Mouse (Mus musculus) cortical plate, adult 2 months (tissue): ENCODE measurements around the gene Thop1. TPM values are rescaled to one million over a fixed set of nuclear protein-coding genes. Genes with fewer than 3 reads are reported as not detected.
A peak's percentile ranks its signal among the peaks of the same experiment; 100 is the strongest.

Source experiments
- H3K27ac ChIP-seq: fragments of 200-500 bp; 2 replicates; pipeline ENCODE4 v1.5.1; 2012; ENCODE audit warnings: low read length, control low read depth, inconsistent platforms; ENCODE audit not compliant: insufficient read depth
- H3K4me1 ChIP-seq: fragments of 200-500 bp; 2 replicates; pipeline ENCODE4 v1.6.1; 2011; ENCODE audit warnings: low read length; ENCODE audit not compliant: control insufficient read depth, insufficient read depth
- H3K4me3 ChIP-seq: fragments of 200-500 bp; 2 replicates; pipeline ENCODE4 v1.5.1; 2011; ENCODE audit warnings: mild to moderate bottlenecking, low read length, control low read depth; ENCODE audit not compliant: insufficient read depth
- CTCF ChIP-seq: fragments of 200-500 bp; IDR thresholded peaks from 2 replicates; pipeline ENCODE4 v1.5.1; 2011; ENCODE audit warnings: mild to moderate bottlenecking, control low read depth, low read length; ENCODE audit not compliant: insufficient read depth; ENCODE audit errors: extremely low read depth
- POLR2A ChIP-seq: fragments of 200-500 bp; IDR thresholded peaks from 2 replicates; pipeline ENCODE4 v1.6.1; 2011; ENCODE audit warnings: mild to moderate bottlenecking, low read length, control low read depth; ENCODE audit not compliant: insufficient read depth; ENCODE audit errors: extremely low read depth
- polyA plus RNA-seq: library from polyadenylated mRNA; depleted of rRNA; stranded (reverse); fragments of >200 nt; gene quantifications from 2 replicates; pipeline ENCODE4 v1.2.3, GENCODE M21; 2012; rRNA removed

The Thop1 gene
- polyA plus RNA-seq, 1 experiment: 68.5 TPM

DNA sequence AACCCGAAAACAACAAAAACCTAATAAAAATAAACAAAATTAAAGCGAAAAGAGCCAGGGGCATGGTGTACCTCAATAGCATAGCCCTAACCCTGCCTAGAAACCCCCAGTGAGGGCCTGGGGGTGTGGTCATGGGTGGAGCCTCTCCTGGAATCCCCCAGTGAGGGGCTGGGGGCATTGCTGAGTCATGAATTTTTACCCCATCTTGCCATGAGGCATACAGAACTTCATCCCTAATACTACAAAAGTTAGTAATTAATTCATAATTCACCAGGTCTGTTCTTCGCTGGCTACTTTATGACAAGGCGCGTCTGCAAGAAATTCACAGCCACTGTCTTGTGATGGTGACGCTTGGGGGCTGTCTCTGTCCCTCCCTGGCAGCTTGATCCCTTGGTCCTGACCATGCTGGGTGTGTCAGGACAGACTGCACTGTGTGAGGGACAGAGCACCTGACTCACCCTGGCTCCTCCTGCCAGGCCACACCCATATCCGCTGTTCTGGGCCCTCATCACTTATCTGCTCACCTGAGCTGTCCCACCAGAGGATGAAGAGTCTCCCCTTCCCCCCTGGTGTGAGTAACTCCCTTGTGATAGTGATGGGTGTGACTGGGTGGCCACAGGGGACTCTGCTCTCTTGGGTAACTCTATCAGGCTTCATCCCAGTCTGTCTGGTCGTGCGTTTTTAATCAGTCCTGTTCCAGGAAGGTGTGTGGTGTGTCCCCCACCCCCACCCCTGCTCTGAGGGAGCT lies 25.3 kb downstream of the Thop1 start:
- no peaks in the 10 kb centered on the region for H3K4me1 ChIP-seq
- H3K4me3 ChIP-seq: no peak overlapping the region
- H3K27ac ChIP-seq: no peak overlapping the region
- TF ChIP-seq CTCF (no peak), POLR2A (no peak)

DNA sequence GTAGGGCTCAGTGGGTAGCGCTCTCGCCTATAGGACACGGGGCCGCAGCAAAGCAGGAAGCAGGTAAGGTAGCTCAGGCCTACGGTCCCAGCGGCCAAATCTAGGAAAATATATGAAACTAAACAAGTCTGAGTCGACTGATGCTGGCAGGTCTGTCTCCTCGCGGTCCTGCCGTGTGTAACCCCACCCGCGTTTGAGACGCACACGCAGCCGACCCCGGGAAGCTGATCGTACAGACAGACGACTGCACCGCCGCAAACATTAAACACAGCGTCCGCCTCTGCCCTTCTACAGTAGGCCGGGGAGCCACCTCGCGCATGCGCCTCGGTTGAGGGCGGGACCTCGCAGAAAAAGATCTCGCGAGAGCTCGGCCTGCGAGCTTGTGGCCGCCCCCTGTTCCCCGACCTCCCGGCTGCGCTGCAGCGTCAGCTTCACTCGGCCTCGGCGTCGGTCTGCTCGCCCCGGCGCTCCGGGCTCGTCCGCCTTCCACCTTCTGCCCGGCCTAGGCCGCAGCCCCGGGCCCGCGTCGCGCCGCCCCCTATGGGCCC lies 35.8 kb downstream of the Thop1 start, which contains the start of gene Map2k2:
Gene Map2k2, plus strand, starts transcription at position 351 of the 548 bp plus-strand sequence.
- peak within 1 kb of the TSS; percentile 74 for H3K4me3 ChIP-seq
- TF ChIP-seq CTCF: no peak
- TF ChIP-seq POLR2A: peak; percentile 99
- peaks cover 15% of the 10 kb centered on the region for H3K4me1 ChIP-seq
- H3K27ac ChIP-seq: peak within 1 kb of the TSS; percentile 98

DNA sequence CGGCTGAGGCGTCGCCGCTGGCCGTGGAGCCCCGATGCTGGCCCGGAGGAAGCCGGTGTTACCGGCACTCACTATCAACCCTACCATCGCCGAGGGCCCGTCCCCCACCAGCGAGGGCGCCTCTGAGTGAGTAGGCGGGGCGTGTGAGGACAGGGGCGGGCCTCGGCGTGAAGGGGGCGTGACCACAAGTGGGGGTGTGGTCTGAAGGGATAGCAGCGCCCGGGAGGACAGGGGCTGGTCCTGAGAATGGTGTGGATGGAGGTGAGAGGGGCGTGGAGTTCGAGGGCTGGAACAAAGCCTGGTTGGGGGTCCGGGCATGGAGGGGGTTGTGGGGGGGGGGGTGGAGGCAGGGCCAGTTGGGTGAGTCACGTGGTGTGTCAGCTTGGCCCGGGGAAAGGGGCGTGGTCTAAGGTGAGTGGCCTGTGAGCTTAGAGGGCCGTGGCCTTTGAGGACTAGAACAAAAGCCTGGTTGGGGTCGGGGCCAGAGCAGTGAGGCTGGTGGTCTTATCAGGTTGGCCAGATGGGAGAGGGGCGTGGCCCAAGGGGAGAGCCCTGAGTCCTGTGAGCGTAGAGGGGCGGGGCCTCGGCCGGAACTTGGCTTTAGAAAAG lies 36.4 kb downstream of the Thop1 start:
- H3K4me1 ChIP-seq: peaks cover 15% of the 10 kb centered on the region
- H3K27ac ChIP-seq: peak overlapping the region; percentile 98
- TF ChIP-seq POLR2A: no peak
- no peak for TF ChIP-seq CTCF
- peak overlapping the region; percentile 74 for H3K4me3 ChIP-seq

DNA sequence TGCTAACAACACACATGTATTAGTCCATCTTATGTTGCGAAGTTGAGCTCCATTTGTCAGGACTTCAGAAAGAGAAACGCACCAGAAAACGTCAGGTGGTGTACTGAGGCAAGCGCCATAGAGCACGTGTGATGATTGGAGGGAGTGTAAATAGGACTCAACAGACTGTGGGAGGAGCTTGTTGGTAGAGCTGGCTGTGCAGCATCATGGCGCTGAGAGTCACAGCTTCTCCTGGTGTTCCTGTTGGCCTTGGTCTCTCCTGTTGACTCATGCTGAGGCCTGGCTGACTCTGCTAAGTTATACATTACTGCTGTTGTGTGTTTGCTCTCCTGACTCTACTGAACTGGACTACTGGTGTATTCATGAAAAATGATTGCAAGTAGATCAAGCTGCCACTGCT lies 43.1 kb downstream of the Thop1 start:
- Histone ChIP-seq H3K4me3 (no peak overlapping the region), H3K27ac (no peak overlapping the region), H3K4me1 (peaks cover 7% of the 10 kb centered on the region)
- TF ChIP-seq CTCF (no peak), POLR2A (no peak)

DNA sequence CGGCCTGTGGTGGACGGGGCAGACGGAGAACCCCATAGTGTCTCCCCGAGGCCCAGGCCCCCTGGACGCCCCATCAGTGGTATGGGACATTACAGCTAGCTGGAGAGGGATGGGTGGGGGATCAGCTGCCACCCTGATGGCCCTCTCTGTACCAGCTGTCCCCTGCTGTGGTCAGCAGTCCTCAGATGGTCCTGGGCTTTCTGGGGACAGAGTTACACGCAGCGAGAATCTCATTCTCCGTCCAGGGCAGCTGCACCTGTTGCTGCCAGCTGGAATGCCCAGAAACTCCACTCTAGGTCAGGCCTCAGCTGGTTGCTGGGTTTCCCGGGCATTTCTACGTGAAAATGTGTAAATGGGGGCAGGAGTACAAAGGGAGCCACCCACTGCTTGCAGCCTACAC lies 49.8 kb downstream of the Thop1 start:
- TF ChIP-seq CTCF (no peak), POLR2A (no peak)
- Histone ChIP-seq H3K27ac (no peak overlapping the region), H3K4me1 (no peaks in the 10 kb centered on the region), H3K4me3 (no peak overlapping the region)

DNA sequence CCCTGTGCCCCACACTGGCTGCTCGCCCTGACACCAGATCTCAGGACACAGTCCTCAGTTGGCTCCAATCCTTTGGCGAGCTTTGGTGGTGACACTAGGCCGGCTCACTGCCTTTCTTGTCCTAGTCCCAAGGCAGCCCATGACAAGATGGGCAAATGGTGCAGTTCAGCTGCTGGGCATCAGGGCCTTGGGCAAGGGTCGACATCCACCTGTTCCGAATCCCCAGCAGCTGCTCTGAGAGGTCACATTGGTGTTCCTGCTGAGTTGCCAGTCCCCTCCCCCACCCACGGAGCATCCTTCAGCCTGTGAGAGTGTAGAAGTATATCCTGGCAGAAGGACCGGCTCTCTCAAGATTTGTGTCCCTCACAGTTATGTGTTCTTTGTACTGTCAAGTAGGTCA lies 50.8 kb downstream of the Thop1 start:
- no peak for TF ChIP-seq POLR2A
- TF ChIP-seq CTCF: no peak
- no peaks in the 10 kb centered on the region for H3K4me1 ChIP-seq
- H3K27ac ChIP-seq: no peak overlapping the region
- no peak overlapping the region for H3K4me3 ChIP-seq

DNA sequence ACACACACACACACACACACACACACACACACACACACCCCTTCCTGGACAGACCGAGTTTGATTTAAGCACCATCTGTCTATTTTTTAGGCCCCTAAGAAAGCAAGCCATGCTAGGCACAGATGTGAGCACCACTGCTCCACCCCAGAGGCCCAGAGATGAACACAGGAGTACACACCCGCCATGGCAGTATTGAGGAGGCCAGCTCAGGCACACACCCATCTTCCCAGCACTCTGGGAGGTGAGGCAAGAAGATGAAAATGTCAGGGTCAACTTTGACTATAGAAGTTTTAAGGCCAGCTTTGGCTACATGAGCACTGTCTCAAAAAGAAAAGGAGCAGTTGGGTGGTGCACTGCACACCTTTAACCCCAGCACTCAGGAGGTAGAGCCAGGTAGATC lies 53.1 kb downstream of the Thop1 start:
- TF ChIP-seq POLR2A (no peak), CTCF (no peak)
- Histone ChIP-seq H3K27ac (no peak overlapping the region), H3K4me1 (no peaks in the 10 kb centered on the region), H3K4me3 (no peak overlapping the region)

DNA sequence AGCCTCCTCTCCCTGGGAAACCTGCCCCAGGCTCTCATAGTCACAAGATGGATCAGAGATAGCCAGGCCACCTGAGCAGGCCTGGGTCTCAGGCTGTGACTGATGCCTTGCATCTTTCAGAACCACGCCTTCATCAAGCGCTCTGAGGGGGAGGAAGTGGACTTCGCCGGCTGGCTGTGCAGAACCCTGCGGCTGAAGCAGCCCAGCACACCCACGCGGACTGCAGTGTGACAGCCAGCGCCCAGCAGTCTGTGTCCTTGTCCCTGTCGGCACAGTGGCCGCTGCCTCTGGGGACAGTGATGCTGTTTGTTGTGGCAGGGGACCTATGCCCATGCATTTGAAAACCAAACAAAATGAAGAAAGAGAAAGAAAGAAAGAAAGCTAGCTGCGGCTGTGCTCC lies 53.7 kb downstream of the Thop1 start:
- no peak overlapping the region for H3K4me3 ChIP-seq
- no peak overlapping the region for H3K27ac ChIP-seq
- TF ChIP-seq POLR2A (no peak), CTCF (no peak)
- H3K4me1 ChIP-seq: no peaks in the 10 kb centered on the region

Other genes with a start within 250 kb of the Thop1 start
- 643 and 729 TPM in 2 replicates for gene Oaz1, start 243.4 kb upstream of the Thop1 start, polyA plus RNA-seq
- 24.8 and 29.4 TPM in 2 replicates for gene Lingo3, start 226.0 kb upstream of the Thop1 start, polyA plus RNA-seq
- 223 and 238 TPM in 2 replicates for gene Lsm7, start 214.8 kb upstream of the Thop1 start, polyA plus RNA-seq
- gene Sppl2b, start 214.8 kb upstream of the Thop1 start, polyA plus RNA-seq: 94.2 and 96.5 TPM in 2 replicates
- 0.21 and 0.40 TPM in 2 replicates for gene Tmprss9, start 198.2 kb upstream of the Thop1 start, polyA plus RNA-seq
- 207 and 219 TPM in 2 replicates for gene Timm13, start 169.1 kb upstream of the Thop1 start, polyA plus RNA-seq
- 23.6 and 24.5 TPM in 2 replicates for gene Lmnb2, start 151.8 kb upstream of the Thop1 start, polyA plus RNA-seq
- gene Gadd45b, start 140.0 kb upstream of the Thop1 start, polyA plus RNA-seq: 23.9 and 25.6 TPM in 2 replicates
- gene Gng7, start 55.1 kb upstream of the Thop1 start, polyA plus RNA-seq: 77.9 and 152 TPM in 2 replicates
- 83.8 and 85.3 TPM in 2 replicates for gene Diras1, start 44.4 kb upstream of the Thop1 start, polyA plus RNA-seq
- 72.8 and 73.0 TPM in 2 replicates for gene Slc39a3, start 32.6 kb upstream of the Thop1 start, polyA plus RNA-seq
- gene Sgta, start 9.9 kb upstream of the Thop1 start, polyA plus RNA-seq: 222 and 228 TPM in 2 replicates
- 0.42 TPM in 2 replicates for gene Creb3l3, start 28.8 kb downstream of the Thop1 start, polyA plus RNA-seq
- gene Map2k2, start 35.9 kb downstream of the Thop1 start, polyA plus RNA-seq: 192 and 201 TPM in 2 replicates
- gene Zbtb7a, start 65.2 kb downstream of the Thop1 start, polyA plus RNA-seq: 46.9 and 49.9 TPM in 2 replicates
- gene Pias4, start 97.9 kb downstream of the Thop1 start, polyA plus RNA-seq: 21.3 and 22.5 TPM in 2 replicates
- 1,040 and 1,088 TPM in 2 replicates for gene Eef2, start 106.6 kb downstream of the Thop1 start, polyA plus RNA-seq
- 71.2 and 77.1 TPM in 2 replicates for gene Dapk3, start 113.0 kb downstream of the Thop1 start, polyA plus RNA-seq
- not detected in 2 replicates for gene 4930442H23Rik, start 113.8 kb downstream of the Thop1 start, polyA plus RNA-seq
- 0.13 and 0.19 TPM in 2 replicates for gene Nmrk2, start 132.0 kb downstream of the Thop1 start, polyA plus RNA-seq
- gene Atcay, start 160.8 kb downstream of the Thop1 start, polyA plus RNA-seq: 166 and 169 TPM in 2 replicates
- gene Zfr2, start 163.1 kb downstream of the Thop1 start, polyA plus RNA-seq: 93.1 and 105 TPM in 2 replicates
- gene Matk, start 182.9 kb downstream of the Thop1 start, polyA plus RNA-seq: 475 and 540 TPM in 2 replicates
- 61.1 and 64.7 TPM in 2 replicates for gene Mrpl54, start 196.9 kb downstream of the Thop1 start, polyA plus RNA-seq
- gene Apba3, start 196.9 kb downstream of the Thop1 start, polyA plus RNA-seq: 52.1 and 58.2 TPM in 2 replicates
- 0.15 and 0.17 TPM in 2 replicates for gene Tjp3, start 221.5 kb downstream of the Thop1 start, polyA plus RNA-seq
- 414 and 443 TPM in 2 replicates for gene Pip5k1c, start 222.9 kb downstream of the Thop1 start, polyA plus RNA-seq